ENCODE assay signal across 21 mouse cellular contexts in the genomic region with DNA sequence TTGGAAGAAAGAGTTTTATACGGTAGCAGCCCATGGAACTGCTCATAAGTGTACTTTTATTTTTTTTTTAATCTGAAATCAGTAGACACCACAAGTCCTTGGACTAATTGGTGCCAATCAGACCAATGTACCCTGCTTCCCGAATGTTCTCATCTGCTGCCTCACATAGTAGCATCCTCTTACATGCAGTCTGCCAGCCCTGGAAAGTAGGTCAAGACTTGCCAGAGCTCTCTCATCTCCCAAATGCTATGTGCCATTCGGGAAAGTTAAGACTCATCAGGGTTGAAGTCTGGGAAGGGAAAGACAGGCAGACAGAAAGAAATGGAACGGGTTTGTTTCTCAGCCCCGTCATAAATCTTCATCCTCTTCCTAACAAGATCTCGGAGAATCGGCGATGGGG.
"Had no signal": no experiment of that assay in that cellular context is flagged by ENCODE, and none has a peak within 500 bp of the region (broad histone marks: within the 10 kb centered on the region; RNA-seq: fewer than 3 reads in every experiment).

No protein-coding gene starts in this region.

- ATAC-seq: forebrain, embryonic 13.5 days; forebrain, embryonic 14.5 days; forebrain, embryonic 15.5 days; forebrain, embryonic 16.5 days; forebrain, postnatal 0 days had no signal

- DNase-seq: cerebellum, adult 8-10 months; cerebellum, adult 9-10 months; cerebellum, adult 9-11 months; cerebellum, postnatal 10 days; cerebellum, postnatal 14 days; cerebellum, postnatal 25 days; cerebellum, postnatal 36 days; embryo, embryonic 11 days; forebrain, postnatal 0 days; gastrocnemius, adult 2 months; gastrocnemius, postnatal 10 days; gastrocnemius, postnatal 14 days; gastrocnemius, postnatal 25 days; gastrocnemius, postnatal 36 days; heart, adult 11 months; heart, adult 18-20 months; heart, adult 2 months had no signal
